Mouse (Mus musculus): ENCODE results near the gene Slc50a1.

- no peak for TF ChIP-seq MAX (IDR thresholded peaks at IDR 0.05; ENCODE audit: low read depth)
- no peak for TF ChIP-seq MYOG (IDR thresholded peaks at IDR 0.05; ENCODE audit: control insufficient read depth in 1 of 3, insufficient read depth in 1 of 3, insufficient read length in 2 of 3, low read depth in 2 of 3)
- no peak for TF ChIP-seq POLR2AphosphoS2 (IDR thresholded peaks at IDR 0.05; ENCODE audit: insufficient read length, low read depth)
- no peak for TF ChIP-seq POLR2A (IDR thresholded peaks at IDR 0.05; ENCODE audit: insufficient read length, low read depth)
- TF ChIP-seq E2F4 (IDR thresholded peaks at IDR 0.05; ENCODE audit: insufficient read depth), result no peak
- TF ChIP-seq SRF (IDR thresholded peaks at IDR 0.05; ENCODE audit: control insufficient read depth, insufficient read length, low read depth), result no peak
Measured at GRCm38 (mm10) chr3:89298908-89299307, 28.5 kb upstream of the Slc50a1 start.

Data from myocyte (in vitro differentiated cells).